Mouse (Mus musculus) lung, postnatal 36 days (tissue): ENCODE results near the gene Zfp719.

Source experiments
- DNase-seq: peaks from one replicate; pipeline ENCODE4 v3.0.0; 2022; ENCODE audit warnings: mixed read lengths

The Zfp719 gene

GRCm38 (mm10) chr7:43579440-43580171, at the start of gene Zfp719:
TSS of gene Zfp719 (plus strand) at chr7:43579610.
- DNase-seq, result peak; percentile 96

GRCm38 (mm10) chr7:43530216-43530785, 49.1 kb upstream of the Zfp719 start:
- peak; percentile 61 for DNase-seq

GRCm38 (mm10) chr7:43532936-43533505, 46.4 kb upstream of the Zfp719 start:
- peak; percentile 61 for DNase-seq

GRCm38 (mm10) chr7:43538524-43538923, 40.9 kb upstream of the Zfp719 start:
- peak; percentile 32 for DNase-seq

GRCm38 (mm10) chr7:43544225-43544977, 35.0 kb upstream of the Zfp719 start, which contains the start of gene Cd33:
TSS of gene Cd33 (minus strand) at chr7:43544428.
- DNase-seq, result peak; percentile 46

- peak; percentile 46 for DNase-seq
These were observed 33.5 kb upstream of the Zfp719 start for GRCm38 (mm10) chr7:43545656-43546545.

- no peak for DNase-seq
These were observed 31.7 kb upstream of the Zfp719 start for GRCm38 (mm10) chr7:43547666-43548065.

- DNase-seq, result no peak
These were observed 31.2 kb upstream of the Zfp719 start for GRCm38 (mm10) chr7:43548206-43548605.

GRCm38 (mm10) chr7:43553153-43553552, 26.3 kb upstream of the Zfp719 start:
- DNase-seq, result no peak

GRCm38 (mm10) chr7:43554550-43554949, 24.9 kb upstream of the Zfp719 start:
- no peak for DNase-seq

- DNase-seq, result no peak
These were observed 24.1 kb upstream of the Zfp719 start for GRCm38 (mm10) chr7:43555351-43555750.

GRCm38 (mm10) chr7:43556901-43557300, 22.5 kb upstream of the Zfp719 start:
- DNase-seq, result no peak

- DNase-seq, result peak; percentile 91
These were observed 17.3 kb upstream of the Zfp719 start, which contains the start of gene Zfp658 for GRCm38 (mm10) chr7:43562006-43562633. TSS of gene Zfp658 (plus strand) at chr7:43562256.

- DNase-seq, result peak; percentile 35
These were observed 16.7 kb upstream of the Zfp719 start for GRCm38 (mm10) chr7:43562651-43563070.

GRCm38 (mm10) chr7:43563300-43563699, 16.1 kb upstream of the Zfp719 start:
- no peak for DNase-seq

GRCm38 (mm10) chr7:43571216-43571615, 8.2 kb upstream of the Zfp719 start:
- no peak for DNase-seq

GRCm38 (mm10) chr7:43580526-43580925, 1.1 kb downstream of the Zfp719 start:
- DNase-seq, result no peak

GRCm38 (mm10) chr7:43584790-43585189, 5.4 kb downstream of the Zfp719 start:
- peak; percentile 26 for DNase-seq

GRCm38 (mm10) chr7:43601884-43602283, 22.5 kb downstream of the Zfp719 start:
- no peak for DNase-seq

GRCm38 (mm10) chr7:43606896-43607742, 27.7 kb downstream of the Zfp719 start, which contains the start of gene Zfp819:
TSS of gene Zfp819 (plus strand) at chr7:43607169.
- peak; percentile 72 for DNase-seq
